ENCODE assay signal across 8 mouse cellular contexts in genomic region chr15:91049496-91050441, GRCm38 (mm10). TPM values are rescaled to one million over a fixed set of nuclear protein-coding genes. Genes with fewer than 3 reads are reported as not detected.
A peak's percentile ranks its signal among the peaks of the same experiment; 100 is the strongest.
DNase-seq lines count a peak whose midpoint lies in the region; ATAC-seq and TF ChIP-seq lines count a peak whose summit lies in the region.

Gene Kif21a, minus strand, starts transcription at chr15:91049948.

- POLR2A ChIA-PET in Patski (lab: Charles Lee): no interaction called here

- TF ChIP-seq CTCF in Patski (IDR thresholded peaks at IDR 0.05): no peak
- TF ChIP-seq CTCF in cerebellum, adult 2 months (IDR thresholded peaks at IDR 0.05; ENCODE audit: borderline replicate concordance, insufficient read depth, low read depth, low read length): no peak
- TF ChIP-seq CTCF in layer of hippocampus, adult 2 months (conservative IDR thresholded peaks at IDR 0.05): no peak

- H3K27me3 ChIP-seq in Patski: no peaks in the 10 kb centered on the region
- no peaks in the 10 kb centered on the region for H3K27me3 ChIP-seq in cerebellum, adult 2 months (ENCODE audit: control insufficient read depth, insufficient read depth, low read length)
- H3K27me3 ChIP-seq in liver, embryonic 16.5 days (ENCODE audit: control insufficient read depth, insufficient read depth, low read depth, low read length): peaks cover 13% of the 10 kb centered on the region
- H3K27me3 ChIP-seq in neural tube, embryonic 14.5 days (ENCODE audit: control insufficient read depth, insufficient read depth, low read length): no peaks in the 10 kb centered on the region

- intact Hi-C loops in heart, postnatal 36 days (cut with DNase I): loop anchor here (5.0 kb wide), 1 partner anchor 57 kb away; no protein-coding TSS in a partner anchor

- CTCF ChIA-PET in Patski (lab: Charles Lee): no interaction called here

- peak within 1 kb of the TSS; percentile 86 for H3K27ac ChIP-seq in cerebellum, adult 2 months (ENCODE audit: insufficient read depth, low read length)
- H3K27ac ChIP-seq in layer of hippocampus, adult 2 months: peak within 1 kb of the TSS; percentile 99
- H3K27ac ChIP-seq in liver, embryonic 16.5 days (ENCODE audit: low read length): peak within 1 kb of the TSS; percentile 80
- H3K27ac ChIP-seq in neural tube, embryonic 14.5 days (ENCODE audit: low read depth, low read length): peak within 1 kb of the TSS; percentile 99

- H3K4me1 ChIP-seq in cerebellum, adult 2 months (ENCODE audit: control insufficient read depth, insufficient read depth, low read length): peaks cover 12% of the 10 kb centered on the region; the same call in 1 of the 2 replicates
- no peaks in the 10 kb centered on the region; the same call in 1 of the 2 replicates for H3K4me1 ChIP-seq in liver, embryonic 16.5 days (ENCODE audit: control insufficient read depth, low read depth, low read length)
- H3K4me1 ChIP-seq in neural tube, embryonic 14.5 days (ENCODE audit: control insufficient read depth, insufficient read depth, low read length): peaks cover 18% of the 10 kb centered on the region

- no peaks in the 10 kb centered on the region for H3K36me3 ChIP-seq in liver, embryonic 16.5 days (ENCODE audit: control insufficient read depth, insufficient read depth)
- H3K36me3 ChIP-seq in neural tube, embryonic 14.5 days (ENCODE audit: control insufficient read depth, insufficient read depth, low read length): no peaks in the 10 kb centered on the region

- under 1% methylated on average over 72 of the region's 89 CpGs for WGBS in cerebellum, adult 2 months
- 2% methylated on average over 57 of the region's 89 CpGs for WGBS in liver, embryonic 16.5 days (ENCODE audit: insufficient replicate concordance)
- WGBS in neural tube, embryonic 14.5 days: 1% methylated on average over 64 of the region's 89 CpGs

- in situ Hi-C loops in Patski (cut with MboI; ENCODE audit: low pct_unique_long_range_greater_than_20kb): no loop called here

- H3K9me3 ChIP-seq in liver, embryonic 16.5 days (replicated peaks; ENCODE audit: control insufficient read depth, low read length): no peaks in the 10 kb centered on the region
- H3K9me3 ChIP-seq in neural tube, embryonic 14.5 days (ENCODE audit: control insufficient read depth, low read length): no peaks in the 10 kb centered on the region

- peak within 1 kb of the TSS; percentile 93 for H3K4me3 ChIP-seq in cerebellum, adult 2 months (replicated peaks; ENCODE audit: insufficient read depth, low read depth, low read length)
- peak within 1 kb of the TSS; percentile 90 for H3K4me3 ChIP-seq in layer of hippocampus, adult 2 months
- H3K4me3 ChIP-seq in liver, embryonic 16.5 days (ENCODE audit: low read depth, low read length): peak within 1 kb of the TSS; percentile 72
- H3K4me3 ChIP-seq in neural tube, embryonic 14.5 days (ENCODE audit: low read depth, low read length): peak within 1 kb of the TSS; percentile 67

- peak; percentile 50 for TF ChIP-seq POLR2A in cerebellum, adult 2 months (IDR thresholded peaks at IDR 0.05; ENCODE audit: borderline replicate concordance, insufficient read depth, low read length)

- ATAC-seq in Patski: peak; percentile 93
- peak; percentile 82 for ATAC-seq in frontal cortex, adult (ENCODE audit: low TSS enrichment)
- ATAC-seq in liver, embryonic 16.5 days (ENCODE audit: low read depth): peak; percentile 90
- ATAC-seq in neural tube, embryonic 14.5 days (ENCODE audit: low read depth): peak; percentile 94

- peak within 1 kb of the TSS; percentile 67 for H3K9ac ChIP-seq in liver, embryonic 16.5 days (ENCODE audit: low read depth, low read length)
- peak within 1 kb of the TSS; percentile 98 for H3K9ac ChIP-seq in neural tube, embryonic 14.5 days (replicated peaks; ENCODE audit: low read depth, low read length)

- no peak for DNase-seq in Patski (ENCODE audit: low read depth, low spot score)
- peak; percentile 91 to 92 for DNase-seq in cerebellum, adult 2 months
- peak; percentile 66 to 70 for DNase-seq in heart, postnatal 36 days
- peak; percentile 54 to 70 for DNase-seq in layer of hippocampus, adult 2 months (ENCODE audit: low spot score in 2 of 2)
- peak; percentile 72 for DNase-seq in urinary bladder, postnatal 14 days (ENCODE audit: low spot score)

- peak within 1 kb of the TSS; percentile 85 for H3K4me2 ChIP-seq in liver, embryonic 16.5 days (ENCODE audit: low read depth, low read length)
- peak within 1 kb of the TSS; percentile 49 for H3K4me2 ChIP-seq in neural tube, embryonic 14.5 days (ENCODE audit: low read depth, low read length)

RNA-seq across cellular contexts. Expression of gene Kif21a, which starts in this region (rescaled TPM):
- polyA plus RNA-seq in Patski (2021): 32.5 TPM
- polyA plus RNA-seq in cerebellum, adult 2 months (2012; rRNA removed): 81.0 and 82.4 TPM in 2 replicates
- total RNA-seq in heart, postnatal 36 days (2021): 10 to 100 TPM; 15.6 to 15.8 TPM
- total RNA-seq in layer of hippocampus, adult 2 months (2021): 100 to 1,000 TPM; 126 to 130 TPM
- 2.0 and 2.1 TPM in 2 replicates for polyA plus RNA-seq in liver, embryonic 16.5 days (2015; fragmentation: Nextera tagmentation; extraction: Ambion mirVana)
- 55.7 and 59.3 TPM in 2 replicates for polyA plus RNA-seq in neural tube, embryonic 14.5 days (2014; fragmentation: Nextera tagmentation; extraction: Ambion mirVana)

Comparison
In these comparisons a context has a peak if more than half of its experiments do, and no peak if none do; other contexts are left out.
1. RNA of gene Kif21a (total RNA-seq): 126 to 130 TPM in layer of hippocampus, adult 2 months; 15.6 to 15.8 TPM in heart, postnatal 36 days; every median in the first group is over 4 times any median in the second.
2. RNA of gene Kif21a (polyA plus RNA-seq): 81.0 to 82.4 TPM in cerebellum, adult 2 months, 55.7 to 59.3 TPM in neural tube, embryonic 14.5 days and 32.5 TPM in Patski (single experiment); 2.0 to 2.1 TPM in liver, embryonic 16.5 days; every median in the first group is over 10 times any median in the second.
3. Peak in every context shown above with its lines, with median percentiles within 50 percentile points of each other: ATAC-seq, H3K27ac ChIP-seq and H3K4me3 ChIP-seq.